In genomic region chr14:16364878-16365337, GRCm38 (mm10) we compare ENCODE assay signal across 8 mouse cellular contexts. TPM values are rescaled to one million over a fixed set of nuclear protein-coding genes. Genes with fewer than 3 reads are reported as not detected.
A peak's percentile ranks its signal among the peaks of the same experiment; 100 is the strongest.
DNase-seq lines count a peak whose midpoint lies in the region; ATAC-seq lines count a peak whose summit lies in the region.

Gene Top2b (plus strand): TSS chr14:16365179.

- intact Hi-C loops in gastrocnemius, postnatal 14 days (cut with DNase I; ENCODE audit: low total_unique reads) = loop anchor here (10.0 kb wide), 1 partner anchor 120 kb away; the partner anchor contains the start of genes Ngly1 and Oxsm
- intact Hi-C loops in left cerebral cortex, postnatal 10 days (cut with DNase I) = loop anchor here (5.0 kb wide), 1 partner anchor 118 kb away; the partner anchor contains the start of genes Ngly1 and Oxsm

- DNase-seq in adrenal gland, adult (ENCODE audit: inconsistent age in 2 of 2, low spot score in 1 of 2) = peak; percentile 98 to 100
- peak; percentile 99 for DNase-seq in embryo, embryonic 10.5 days (ENCODE audit: low spot score)
- peak; percentile 95 for DNase-seq in gastrocnemius, postnatal 14 days
- peak; percentile 97 for DNase-seq in left cerebral cortex, postnatal 10 days (ENCODE audit: extremely low spot score in 1 of 2, low spot score in 2 of 2)
- DNase-seq in right cerebral cortex, postnatal 25 days = peak; percentile 98
- DNase-seq in urinary bladder, postnatal 4 days (ENCODE audit: low spot score in 2 of 2) = peak; percentile 95 to 96

- peak; percentile 93 for ATAC-seq in inflammation-experienced regulatory T-cells, adult 6 months
- ATAC-seq in megakaryocyte-erythroid progenitor cell, adult 5-6 weeks (replicated peaks; ENCODE audit: low FRiP score, low TSS enrichment, poor library complexity, severe bottlenecking) = peak; percentile 90

RNA-seq across cellular contexts. Expression of gene Top2b, which starts in this region (rescaled TPM):
- 10 to 100 TPM; 38.9 to 50.6 TPM for total RNA-seq in gastrocnemius, postnatal 14 days (2021)
- 100 to 1,000 TPM in 1 of 3 experiments, 10 to 100 TPM in 2; 58.0 to 117 (median 58.3) TPM for polyA plus RNA-seq in inflammation-experienced regulatory T-cells, adult 6 months (2017; shearing (Covaris generic))
- total RNA-seq in left cerebral cortex, postnatal 10 days (2021) = 100 to 1,000 TPM; 155 to 157 TPM
- 104 and 164 TPM in 2 replicates for total RNA-seq in megakaryocyte-erythroid progenitor cell, adult 5-6 weeks (2014; fragmentation: Nextera tagmentation)
- total RNA-seq in megakaryocyte-erythroid progenitor cell, adult 5-6 weeks (2017) = 230 and 254 TPM in 2 replicates

Comparison
In these comparisons a context has a peak if more than half of its experiments do, and no peak if none do; other contexts are left out.
1. Peak in every context shown above with its lines: DNase-seq and ATAC-seq.